Mouse (Mus musculus): Measurements from ENCODE around the gene Proser2. TPM values are rescaled to one million over a fixed set of nuclear protein-coding genes. Genes with fewer than 3 reads are reported as not detected.

Proser2 gene
- polyA plus RNA-seq, 1 experiment, result 2.3 TPM

DNA sequence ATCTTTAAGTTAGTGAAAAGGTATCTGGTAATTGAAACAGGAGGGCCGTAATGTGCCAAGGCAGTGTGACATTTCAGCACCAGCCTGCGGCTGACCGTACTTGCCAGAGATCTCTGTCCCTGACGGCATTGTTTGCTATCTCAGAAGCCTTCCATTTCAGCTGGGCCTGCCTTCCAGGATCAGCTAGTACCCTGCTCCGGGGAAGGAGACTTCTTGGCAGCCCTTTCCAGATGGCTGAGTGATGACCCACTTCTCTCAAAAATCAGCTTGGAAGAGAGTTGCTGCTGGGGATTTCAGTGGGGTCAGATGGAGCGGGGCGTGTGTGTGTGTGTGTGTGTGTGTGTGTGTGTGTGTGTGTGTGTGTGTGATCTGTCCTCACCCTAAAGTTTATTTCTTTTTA, 16.9 kb upstream of the Proser2 start:
- Histone ChIP-seq H3K4me3 (ENCODE audit: insufficient read depth, low read depth, low read length) (no peak overlapping the region), H3K4me1 (ENCODE audit: control insufficient read depth, insufficient read depth, insufficient read length, low read length) (no peaks in the 10 kb centered on the region), H3K27ac (replicated peaks; ENCODE audit: low read depth, low read length) (no peak overlapping the region)

- no peak overlapping the region for H3K27ac ChIP-seq (replicated peaks; ENCODE audit: low read depth, low read length)
- H3K4me3 ChIP-seq (ENCODE audit: insufficient read depth, low read depth, low read length), result no peak overlapping the region
- no peaks in the 10 kb centered on the region for H3K4me1 ChIP-seq (ENCODE audit: control insufficient read depth, insufficient read depth, insufficient read length, low read length)
These were observed 16.2 kb upstream of the Proser2 start for GRCm38 (mm10) chr2:6146257-6146656.

GRCm38 (mm10) chr2:6145611-6146010, 15.6 kb upstream of the Proser2 start:
- no peaks in the 10 kb centered on the region for H3K4me1 ChIP-seq (ENCODE audit: control insufficient read depth, insufficient read depth, insufficient read length, low read length)
- no peak overlapping the region for H3K4me3 ChIP-seq (ENCODE audit: insufficient read depth, low read depth, low read length)

GRCm38 (mm10) chr2:6142915-6143654, 13.1 kb upstream of the Proser2 start:
- Histone ChIP-seq H3K27ac (replicated peaks; ENCODE audit: low read depth, low read length) (no peak overlapping the region), H3K4me3 (ENCODE audit: insufficient read depth, low read depth, low read length) (no peak overlapping the region), H3K4me1 (ENCODE audit: control insufficient read depth, insufficient read depth, insufficient read length, low read length) (no peaks in the 10 kb centered on the region)

More at GRCm38 (mm10) chr2:6145611-6146010, 15.6 kb upstream of the Proser2 start:
- no peak overlapping the region for H3K27ac ChIP-seq (replicated peaks; ENCODE audit: low read depth, low read length)

DNA sequence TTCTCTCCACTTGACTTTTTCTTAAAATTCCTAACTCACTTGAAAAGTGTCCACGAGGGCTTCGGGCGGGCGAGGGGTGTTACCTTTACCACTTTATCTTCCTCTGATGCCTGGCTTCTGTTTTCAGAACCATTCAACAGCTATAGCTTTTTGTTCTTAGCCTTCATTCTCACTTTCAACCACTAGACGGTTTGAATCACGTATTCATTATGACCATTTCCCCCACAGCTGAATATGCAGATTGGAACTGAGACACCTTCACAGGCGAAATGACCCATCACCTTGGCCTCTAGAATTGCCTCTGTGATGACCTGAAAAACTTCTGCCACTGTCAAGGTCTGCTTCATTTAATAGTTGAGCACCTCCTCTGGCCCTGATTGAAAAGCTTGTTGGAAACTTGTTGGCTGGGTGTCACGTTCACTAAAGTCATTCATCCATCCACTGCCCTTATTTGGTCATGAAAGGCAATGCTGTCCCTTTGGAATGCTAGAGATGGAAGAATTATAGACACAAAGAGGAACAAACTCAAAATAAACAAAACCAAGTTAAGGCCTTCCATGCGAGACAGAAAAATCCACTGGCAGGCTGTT, 10.7 kb upstream of the Proser2 start:
- Histone ChIP-seq H3K4me1 (ENCODE audit: control insufficient read depth, insufficient read depth, insufficient read length, low read length) (no peaks in the 10 kb centered on the region), H3K27ac (replicated peaks; ENCODE audit: low read depth, low read length) (no peak overlapping the region), H3K4me3 (ENCODE audit: insufficient read depth, low read depth, low read length) (no peak overlapping the region)

DNA sequence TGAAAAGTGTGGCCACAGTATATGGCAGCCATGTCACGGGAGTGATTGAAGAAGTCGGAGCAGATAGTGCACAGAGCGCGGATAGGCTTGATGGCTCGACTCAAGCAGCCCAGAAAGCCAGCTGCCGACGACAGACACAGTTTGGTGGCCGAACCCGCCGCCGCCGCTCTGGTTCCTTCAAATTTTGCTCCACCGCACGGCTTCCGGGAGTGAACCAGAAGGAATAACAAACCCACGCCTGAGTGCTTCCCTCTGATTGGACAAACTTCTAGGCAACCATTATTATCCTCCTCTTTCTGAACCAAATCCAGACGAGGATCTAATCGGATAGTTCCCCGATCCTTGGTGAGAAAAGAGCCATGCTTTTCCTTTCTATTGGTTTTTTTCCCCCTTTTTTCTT, 3.9 kb upstream of the Proser2 start:
- no peak overlapping the region for H3K27ac ChIP-seq (replicated peaks; ENCODE audit: low read depth, low read length)

DNA sequence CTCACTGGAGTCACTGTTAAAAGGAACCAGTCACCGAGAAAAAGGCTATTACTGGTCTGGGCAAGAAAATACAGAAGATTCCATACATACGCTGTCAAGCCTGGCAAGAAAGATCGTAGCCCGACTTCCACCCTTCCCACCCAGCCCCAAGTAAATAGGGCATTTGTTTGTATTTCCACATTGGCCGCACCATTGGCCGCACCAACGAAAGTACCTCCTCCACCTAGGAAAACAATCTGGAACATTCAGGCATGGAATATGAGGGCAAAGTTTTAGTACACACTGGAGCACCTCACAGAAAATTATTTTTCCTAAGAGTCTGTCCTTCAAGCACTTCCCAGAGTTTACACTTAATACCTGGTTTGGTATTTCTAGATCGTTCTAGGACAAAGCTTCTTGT, 1.1 kb downstream of the Proser2 start:
- Histone ChIP-seq H3K4me1 (ENCODE audit: control insufficient read depth, insufficient read depth, insufficient read length, low read length) (no peaks in the 10 kb centered on the region), H3K27ac (replicated peaks; ENCODE audit: low read depth, low read length) (no peak overlapping the region), H3K4me3 (ENCODE audit: insufficient read depth, low read depth, low read length) (peak overlapping the region; percentile 88)

More for the DNA sequence above, 3.9 kb upstream of the Proser2 start:
- Histone ChIP-seq H3K4me1 (ENCODE audit: control insufficient read depth, insufficient read depth, insufficient read length, low read length) (no peaks in the 10 kb centered on the region), H3K4me3 (ENCODE audit: insufficient read depth, low read depth, low read length) (no peak overlapping the region)

GRCm38 (mm10) chr2:6128136-6128805, 1.7 kb downstream of the Proser2 start:
- Histone ChIP-seq H3K27ac (replicated peaks; ENCODE audit: low read depth, low read length) (no peak overlapping the region), H3K4me1 (ENCODE audit: control insufficient read depth, insufficient read depth, insufficient read length, low read length) (no peaks in the 10 kb centered on the region), H3K4me3 (ENCODE audit: insufficient read depth, low read depth, low read length) (no peak overlapping the region)

- no peak overlapping the region for H3K4me3 ChIP-seq (ENCODE audit: insufficient read depth, low read depth, low read length)
- H3K4me1 ChIP-seq (ENCODE audit: control insufficient read depth, insufficient read depth, insufficient read length, low read length), result no peaks in the 10 kb centered on the region
- no peak overlapping the region; the same call in 1 of the 2 replicates for H3K27ac ChIP-seq (replicated peaks; ENCODE audit: low read depth, low read length)
These were observed 7.0 kb downstream of the Proser2 start for GRCm38 (mm10) chr2:6123046-6123445.

DNA sequence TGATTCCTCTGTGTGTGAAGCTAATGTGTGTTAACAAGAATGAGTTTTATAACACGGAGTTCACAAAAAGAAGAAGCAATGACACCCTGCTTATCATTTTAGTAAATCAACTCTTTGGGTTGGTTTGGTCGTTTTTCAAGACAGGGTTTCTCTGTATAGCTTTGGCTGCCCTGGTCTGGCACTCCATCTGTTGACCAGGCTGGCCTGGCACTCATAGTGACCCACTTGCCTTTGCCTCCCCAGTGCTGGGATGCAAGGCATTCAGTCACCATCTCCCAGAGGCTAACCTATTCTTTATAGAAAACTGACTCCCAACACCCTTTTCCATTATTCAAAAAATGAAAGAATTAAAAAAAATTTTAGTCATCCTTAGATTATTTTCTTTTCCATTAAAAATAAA, 8.9 kb downstream of the Proser2 start:
- Histone ChIP-seq H3K4me3 (ENCODE audit: insufficient read depth, low read depth, low read length) (no peak overlapping the region), H3K27ac (replicated peaks; ENCODE audit: low read depth, low read length) (no peak overlapping the region), H3K4me1 (ENCODE audit: control insufficient read depth, insufficient read depth, insufficient read length, low read length) (no peaks in the 10 kb centered on the region)

DNA sequence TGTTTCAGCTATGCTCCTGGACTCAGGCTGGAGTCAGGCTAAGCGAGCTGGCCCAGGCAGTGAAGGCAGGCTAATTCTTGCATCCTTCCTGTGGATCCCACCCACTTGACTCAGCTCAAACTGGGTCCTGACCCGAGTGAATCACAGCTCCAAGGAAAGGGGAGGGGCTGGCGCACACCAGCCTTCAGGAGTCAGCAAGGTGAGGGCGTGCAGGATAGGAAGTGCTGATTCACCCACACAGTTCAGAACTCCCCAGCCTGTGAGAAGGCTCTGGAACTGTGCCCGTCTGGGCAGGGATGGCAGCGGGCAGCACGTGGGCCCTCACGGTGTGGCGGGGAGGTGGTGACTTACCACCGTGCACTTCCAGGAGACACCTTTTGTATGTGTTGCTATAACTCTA, 11.8 kb downstream of the Proser2 start:
- Histone ChIP-seq H3K4me3 (ENCODE audit: insufficient read depth, low read depth, low read length) (no peak overlapping the region), H3K27ac (replicated peaks; ENCODE audit: low read depth, low read length) (no peak overlapping the region), H3K4me1 (ENCODE audit: control insufficient read depth, insufficient read depth, insufficient read length, low read length) (no peaks in the 10 kb centered on the region)

DNA sequence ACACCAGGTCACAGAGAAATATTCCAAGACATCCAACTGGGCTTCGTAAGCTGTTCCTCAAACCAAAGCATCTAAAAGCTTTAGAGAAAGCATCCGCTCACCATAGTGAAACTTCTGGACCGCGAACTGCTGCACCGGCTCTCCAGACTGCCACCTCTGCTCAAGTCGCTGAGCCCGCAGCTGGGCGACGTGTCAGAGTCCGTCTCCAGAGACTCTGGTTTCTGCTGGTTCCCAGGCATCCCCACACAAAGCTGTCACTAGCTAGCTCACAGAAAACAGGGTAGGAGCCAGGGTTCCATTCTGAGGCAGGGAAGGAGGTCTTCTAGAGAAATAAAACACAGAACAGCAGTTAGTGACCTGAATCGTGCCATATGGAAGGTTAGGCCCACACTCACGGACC, 16.2 kb downstream of the Proser2 start:
- Histone ChIP-seq H3K4me3 (ENCODE audit: insufficient read depth, low read depth, low read length) (no peak overlapping the region), H3K27ac (replicated peaks; ENCODE audit: low read depth, low read length) (no peak overlapping the region), H3K4me1 (ENCODE audit: control insufficient read depth, insufficient read depth, insufficient read length, low read length) (no peaks in the 10 kb centered on the region)

DNA sequence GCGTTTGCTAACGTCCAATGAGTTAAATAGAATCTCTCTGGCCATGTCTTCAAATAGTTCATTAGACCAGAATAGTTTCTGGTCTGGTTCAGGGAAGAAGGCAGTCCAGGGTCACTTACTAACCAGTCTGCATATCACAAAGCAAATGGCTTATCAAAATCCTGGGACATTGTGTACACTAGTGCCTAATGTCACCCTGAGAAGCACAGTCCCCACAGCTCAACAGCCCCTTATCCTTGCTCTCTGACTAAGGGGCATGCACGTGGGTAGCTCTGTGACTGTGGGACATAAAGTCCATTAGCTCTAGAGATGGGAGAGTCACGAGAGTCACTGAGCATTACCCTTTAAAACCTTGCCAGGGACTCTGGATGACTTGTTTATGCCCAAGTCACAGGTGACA, 17.4 kb downstream of the Proser2 start:
- Histone ChIP-seq H3K27ac (replicated peaks; ENCODE audit: low read depth, low read length) (no peak overlapping the region), H3K4me3 (ENCODE audit: insufficient read depth, low read depth, low read length) (no peak overlapping the region), H3K4me1 (ENCODE audit: control insufficient read depth, insufficient read depth, insufficient read length, low read length) (no peaks in the 10 kb centered on the region)

GRCm38 (mm10) chr2:6105437-6105836, 24.6 kb downstream of the Proser2 start:
- no peaks in the 10 kb centered on the region for H3K4me1 ChIP-seq (ENCODE audit: control insufficient read depth, insufficient read depth, insufficient read length, low read length)
- H3K4me3 ChIP-seq (ENCODE audit: insufficient read depth, low read depth, low read length), result no peak overlapping the region
- no peak overlapping the region for H3K27ac ChIP-seq (replicated peaks; ENCODE audit: low read depth, low read length)

GRCm38 (mm10) chr2:6100755-6101154, 29.3 kb downstream of the Proser2 start:
- Histone ChIP-seq H3K27ac (replicated peaks; ENCODE audit: low read depth, low read length) (no peak overlapping the region), H3K4me3 (ENCODE audit: insufficient read depth, low read depth, low read length) (peak overlapping the region; percentile 46), H3K4me1 (ENCODE audit: control insufficient read depth, insufficient read depth, insufficient read length, low read length) (no peaks in the 10 kb centered on the region; the same call in none of the 2 replicates)
